Mouse (Mus musculus) heart, embryonic 13.5 days (tissue): ENCODE results near the gene Zscan2. TPM values are rescaled to one million over a fixed set of nuclear protein-coding genes. Genes with fewer than 3 reads are reported as not detected.

Experiments
- ATAC-seq: fragments of 200-750 bp; cut with Nextera tagmentation; 2 replicates; pipeline ENCODE4 v1.8.0; 2017; ENCODE audit warnings: moderate TSS enrichment; ENCODE audit not compliant: insufficient number of reproducible peaks, low FRiP score, low TSS enrichment; ENCODE audit errors: extremely low read depth
- H3K27ac ChIP-seq: fragments of 300-500 bp; sonication (generic); replicated peaks from 2 replicates; pipeline ENCODE4 v1.5.1; 2015; ENCODE audit warnings: moderate library complexity, mild to moderate bottlenecking, inconsistent platforms
- H3K27me3 ChIP-seq: fragments of 300-500 bp; sonication (generic); replicated peaks from 2 replicates; pipeline ENCODE4 v1.6.1; 2015; ENCODE audit warnings: mild to moderate bottlenecking, inconsistent platforms
- H3K36me3 ChIP-seq: fragments of 300-500 bp; sonication (generic); 2 replicates; pipeline ENCODE4 v1.6.1; 2015; ENCODE audit warnings: mild to moderate bottlenecking, inconsistent platforms
- H3K4me1 ChIP-seq: fragments of 300-500 bp; sonication (generic); 2 replicates; pipeline ENCODE4 v1.6.1; 2015; ENCODE audit warnings: inconsistent platforms
- H3K4me2 ChIP-seq: fragments of 300-500 bp; sonication (generic); 2 replicates; pipeline ENCODE4 v1.6.1; 2015; ENCODE audit warnings: inconsistent platforms, mild to moderate bottlenecking, moderate library complexity
- H3K4me3 ChIP-seq: fragments of 300-500 bp; sonication (generic); 2 replicates; pipeline ENCODE4 v1.5.1; 2015; ENCODE audit warnings: moderate library complexity, mild to moderate bottlenecking, inconsistent platforms
- H3K9ac ChIP-seq: fragments of 300-500 bp; sonication (generic); 2 replicates; pipeline ENCODE4 v1.6.1; 2015; ENCODE audit warnings: inconsistent platforms, mild to moderate bottlenecking, moderate library complexity
- H3K9me3 ChIP-seq: fragments of 300-500 bp; sonication (generic); 2 replicates; pipeline ENCODE4 v1.6.1; 2016; ENCODE audit warnings: inconsistent platforms
- WGBS: fragments of 180-500 bp; shearing (Covaris S2); methylation state at CpG from one replicate; pipeline ENCODE4 v1.1.7; 2015; ENCODE audit warnings: mixed read lengths; 5-methylcytosine and 5-hydroxymethylcytosine counted together
- polyA plus RNA-seq: library from polyadenylated mRNA; unstranded; fragments of >200 nt; fragmentation: Nextera tagmentation; extraction: Ambion mirVana; gene quantifications from 2 replicates; pipeline ENCODE4 v1.2.1, GENCODE M21; 2015

Gene Zscan2
- polyA plus RNA-seq, 1 experiment from 2014 or later: 1.9 TPM

DNA sequence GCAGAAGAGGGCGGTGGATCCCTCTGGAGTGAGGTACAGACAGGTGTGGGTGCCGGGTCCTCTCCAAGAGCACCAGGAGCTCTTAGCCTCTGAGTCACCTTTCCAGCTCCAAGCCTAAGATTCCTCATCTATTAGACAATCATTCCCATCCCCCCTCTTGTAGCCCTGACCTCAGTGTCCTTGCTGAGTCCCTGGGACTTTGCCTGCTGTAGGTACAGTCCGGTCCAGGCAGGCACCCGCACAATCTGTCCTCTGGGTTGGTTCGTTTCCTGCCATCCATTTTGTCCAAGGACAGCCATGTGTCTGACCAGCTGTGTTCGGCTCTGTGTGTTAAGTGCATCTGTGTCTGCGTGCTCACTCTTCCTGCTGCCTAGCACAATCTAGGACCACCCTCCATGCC, 27.9 kb downstream of the Zscan2 start:
- no peak overlapping the region for H3K4me3 ChIP-seq
- peak overlapping the region; percentile 74 for H3K27ac ChIP-seq
- H3K4me2 ChIP-seq: no peak overlapping the region
- ATAC-seq: no peak
- H3K9ac ChIP-seq: 0 out of 2 replicates have a peak overlapping the region, but pooled peaks have one; percentile 38
- peaks cover 17% of the 10 kb centered on the region for H3K4me1 ChIP-seq
- no peaks in the 10 kb centered on the region for H3K9me3 ChIP-seq
- H3K27me3 ChIP-seq: no peaks in the 10 kb centered on the region
- 65% methylated on average over 7 of the region's 7 CpGs for WGBS
- peaks cover 39% of the 10 kb centered on the region for H3K36me3 ChIP-seq

DNA sequence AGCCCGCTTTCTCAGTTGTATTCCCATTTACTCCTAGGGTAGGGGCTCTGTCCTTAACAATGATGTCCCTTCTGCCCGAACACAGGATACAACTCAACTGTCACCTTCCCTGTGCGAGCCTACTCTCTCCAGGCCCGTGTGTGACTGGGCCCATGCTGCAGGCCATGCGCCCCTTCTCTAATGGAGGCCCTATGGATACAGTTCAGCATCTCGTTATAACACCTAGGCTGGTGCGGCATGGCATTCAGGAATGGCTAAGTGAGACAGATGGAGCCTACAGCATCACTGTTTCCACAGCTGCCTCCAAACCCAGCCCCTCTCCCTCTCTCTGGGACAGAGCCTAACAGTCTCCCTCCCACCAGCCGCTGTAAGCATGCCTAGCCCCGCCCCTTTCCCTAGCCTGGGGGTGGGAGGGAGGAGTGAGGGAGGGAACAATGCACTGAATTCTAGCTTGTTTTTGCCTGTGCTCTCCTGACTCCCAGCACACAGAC, 28.3 kb downstream of the Zscan2 start:
- Histone ChIP-seq H3K4me2 (peak overlapping the region; percentile 2; the same call in 1 of the 2 replicates), H3K9ac (0 out of 2 replicates have a peak overlapping the region, but pooled peaks have one; percentile 38), H3K9me3 (no peaks in the 10 kb centered on the region), H3K27ac (peak overlapping the region; percentile 74), H3K4me1 (peaks cover 17% of the 10 kb centered on the region), H3K36me3 (peaks cover 43% of the 10 kb centered on the region), H3K27me3 (no peaks in the 10 kb centered on the region), H3K4me3 (no peak overlapping the region)
- WGBS: 43% methylated on average over 9 of the region's 9 CpGs
- ATAC-seq: peak; percentile 65; the same call in 1 of the 2 replicates

DNA sequence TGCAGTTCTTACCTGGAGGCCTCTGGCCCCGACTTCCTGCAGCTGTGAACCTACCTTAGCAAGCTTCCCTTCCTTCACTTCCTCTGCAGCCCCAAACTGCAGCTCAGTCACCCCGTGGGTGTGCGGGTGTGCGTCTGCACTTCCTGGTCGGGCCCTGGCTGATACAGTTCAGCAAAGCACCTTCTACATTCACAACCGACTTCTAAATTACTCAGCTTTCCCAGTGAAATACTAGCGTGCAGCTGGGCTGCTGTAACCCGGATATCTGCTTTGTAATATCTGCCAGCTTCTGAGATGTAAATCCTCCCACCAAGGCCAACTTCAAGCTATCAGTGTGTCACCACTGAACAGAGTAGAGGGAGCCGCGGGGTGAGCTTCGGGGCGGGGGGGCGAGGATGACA, 29.1 kb downstream of the Zscan2 start:
- 71% methylated on average over 13 of the region's 13 CpGs for WGBS
- Histone ChIP-seq H3K27ac (peak overlapping the region; percentile 74), H3K4me3 (no peak overlapping the region), H3K9me3 (no peaks in the 10 kb centered on the region), H3K27me3 (no peaks in the 10 kb centered on the region), H3K36me3 (peaks cover 51% of the 10 kb centered on the region), H3K4me1 (peaks cover 17% of the 10 kb centered on the region), H3K9ac (peak overlapping the region; percentile 62), H3K4me2 (no peak overlapping the region)
- no peak for ATAC-seq

DNA sequence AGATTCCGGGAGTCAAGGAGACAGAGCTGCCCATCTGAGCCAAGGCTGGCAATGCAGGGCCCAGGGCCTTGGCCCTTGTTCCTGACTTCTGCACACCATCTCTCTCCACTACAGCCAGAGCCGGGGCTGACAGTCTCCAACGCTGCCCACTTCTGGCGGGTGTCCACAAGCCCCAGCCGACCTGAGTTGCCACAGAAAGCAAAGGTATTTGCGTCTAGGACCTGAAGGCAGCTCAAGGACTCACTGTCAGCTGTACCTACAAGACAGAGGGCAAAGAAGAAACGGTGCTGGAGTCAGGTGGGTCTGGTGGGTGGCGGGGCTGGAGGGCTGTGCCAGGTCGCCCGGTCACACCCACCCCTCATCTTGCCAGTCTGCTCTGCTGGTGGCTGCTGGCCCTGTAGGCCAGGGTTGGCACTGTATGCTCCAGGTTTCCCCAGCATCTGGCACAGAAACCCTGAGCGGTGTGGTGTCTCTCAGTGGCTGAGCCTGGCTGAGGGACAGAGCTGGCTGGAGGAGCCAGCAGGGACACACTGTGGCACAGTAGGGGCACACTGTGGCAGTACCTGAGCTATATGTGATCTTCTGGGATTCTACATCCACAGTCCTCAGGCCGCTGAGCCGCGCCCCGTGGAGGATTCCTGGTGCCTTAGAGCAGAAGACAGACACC, 32.5 kb downstream of the Zscan2 start:
- Histone ChIP-seq H3K4me2 (no peak overlapping the region), H3K27me3 (no peaks in the 10 kb centered on the region), H3K9ac (0 out of 2 replicates have a peak overlapping the region, but pooled peaks have one; percentile 50), H3K27ac (0 out of 2 replicates have a peak overlapping the region, but pooled peaks have one; percentile 8), H3K4me1 (peaks cover 17% of the 10 kb centered on the region), H3K36me3 (peaks cover 82% of the 10 kb centered on the region), H3K4me3 (no peak overlapping the region), H3K9me3 (no peaks in the 10 kb centered on the region)
- WGBS: 86% methylated on average over 15 of the region's 15 CpGs
- ATAC-seq: no peak

DNA sequence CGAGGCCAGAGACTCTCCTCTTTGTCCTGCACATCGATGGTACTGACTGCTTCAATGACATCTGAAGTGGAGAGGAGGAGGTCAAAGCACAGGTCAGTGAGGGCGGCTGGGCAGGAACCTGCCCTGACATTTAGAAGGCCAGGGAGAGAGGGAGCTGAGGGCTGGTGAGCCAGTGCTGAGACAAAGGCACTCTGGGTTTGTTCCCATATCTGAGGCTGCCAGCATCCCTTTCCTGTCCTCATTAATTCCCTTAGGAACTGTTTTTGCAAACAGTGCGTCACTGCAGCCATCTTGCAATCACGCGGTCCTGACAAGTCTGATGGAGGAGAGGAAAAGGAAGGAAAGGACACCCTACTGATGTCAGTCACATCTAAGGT, 33.0 kb downstream of the Zscan2 start:
- H3K27ac ChIP-seq: peak overlapping the region; percentile 8; the same call in 1 of the 2 replicates
- H3K4me2 ChIP-seq: no peak overlapping the region
- peaks cover 87% of the 10 kb centered on the region for H3K36me3 ChIP-seq
- WGBS: 65% methylated on average over 6 of the region's 6 CpGs
- H3K27me3 ChIP-seq: no peaks in the 10 kb centered on the region
- H3K9ac ChIP-seq: 0 out of 2 replicates have a peak overlapping the region, but pooled peaks have one; percentile 50
- H3K4me3 ChIP-seq: no peak overlapping the region
- H3K4me1 ChIP-seq: peaks cover 13% of the 10 kb centered on the region
- ATAC-seq: no peak
- no peaks in the 10 kb centered on the region for H3K9me3 ChIP-seq

DNA sequence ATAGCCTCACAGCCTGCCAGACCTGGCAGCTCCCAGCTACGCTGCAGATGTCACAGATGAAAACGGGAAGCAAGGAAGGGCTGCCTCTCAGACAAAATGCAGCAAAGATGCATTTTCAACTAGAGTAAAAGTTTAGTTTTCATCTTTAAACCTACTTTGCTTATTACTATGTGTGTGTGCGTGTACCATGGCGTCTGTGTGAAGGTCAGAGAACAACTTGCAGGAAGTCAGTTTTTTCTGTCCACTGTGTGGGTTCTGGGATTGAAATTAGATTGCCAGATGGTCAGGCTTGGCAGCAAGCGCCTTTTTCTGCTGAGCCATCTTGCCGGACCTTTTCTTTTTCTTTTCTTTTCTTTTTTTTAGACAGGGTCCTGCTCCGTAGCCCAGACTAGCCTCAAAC, 33.5 kb downstream of the Zscan2 start:
- no peak for ATAC-seq

DNA sequence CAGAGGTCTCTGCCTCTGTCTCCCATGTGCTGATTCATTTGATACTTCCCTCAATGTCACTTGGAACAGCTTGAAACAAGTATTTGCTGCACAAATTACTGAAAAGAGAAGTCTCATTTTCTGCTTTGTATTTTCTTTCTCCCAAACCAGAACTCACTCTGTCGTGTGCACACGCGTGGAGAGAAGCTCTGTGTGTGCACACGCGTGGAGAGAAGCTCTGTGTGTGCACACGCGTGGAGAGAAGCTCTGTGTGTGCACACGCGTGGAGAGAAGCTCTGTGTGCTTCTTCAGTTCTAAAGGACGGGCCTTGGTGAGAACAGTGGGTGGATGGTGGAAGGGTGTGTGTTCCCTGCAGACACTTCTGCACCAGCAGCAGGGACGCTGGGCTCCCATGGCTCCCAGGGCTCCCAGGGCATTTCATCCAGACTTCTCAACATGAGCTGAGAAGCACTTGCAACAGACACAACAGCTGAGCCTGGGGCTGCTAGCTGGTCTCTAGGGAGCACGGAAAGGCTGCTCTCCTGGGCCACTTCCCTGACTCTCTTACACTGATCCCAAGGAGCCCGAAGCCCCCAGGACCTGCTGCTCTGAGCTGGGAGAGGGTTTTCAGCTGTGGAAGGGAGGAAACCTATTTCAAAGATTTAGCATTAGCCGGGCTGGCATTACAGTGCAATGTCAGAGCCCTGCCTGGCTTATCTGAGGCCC, 34.2 kb downstream of the Zscan2 start:
- Histone ChIP-seq H3K4me3 (no peak overlapping the region), H3K27ac (no peak overlapping the region), H3K4me2 (no peak overlapping the region), H3K9me3 (no peaks in the 10 kb centered on the region), H3K4me1 (peaks cover 4% of the 10 kb centered on the region), H3K36me3 (peaks cover 87% of the 10 kb centered on the region), H3K9ac (no peak overlapping the region), H3K27me3 (no peaks in the 10 kb centered on the region)
- WGBS: 92% methylated on average over 14 of the region's 14 CpGs
- ATAC-seq: no peak

More for the DNA sequence above, 33.5 kb downstream of the Zscan2 start:
- Histone ChIP-seq H3K9ac (no peak overlapping the region), H3K27me3 (no peaks in the 10 kb centered on the region), H3K4me1 (peaks cover 9% of the 10 kb centered on the region), H3K9me3 (no peaks in the 10 kb centered on the region), H3K36me3 (peaks cover 90% of the 10 kb centered on the region), H3K4me2 (no peak overlapping the region), H3K4me3 (no peak overlapping the region), H3K27ac (no peak overlapping the region; the same call in 1 of the 2 replicates)
- WGBS: 80% methylated on average over 7 of the region's 7 CpGs

DNA sequence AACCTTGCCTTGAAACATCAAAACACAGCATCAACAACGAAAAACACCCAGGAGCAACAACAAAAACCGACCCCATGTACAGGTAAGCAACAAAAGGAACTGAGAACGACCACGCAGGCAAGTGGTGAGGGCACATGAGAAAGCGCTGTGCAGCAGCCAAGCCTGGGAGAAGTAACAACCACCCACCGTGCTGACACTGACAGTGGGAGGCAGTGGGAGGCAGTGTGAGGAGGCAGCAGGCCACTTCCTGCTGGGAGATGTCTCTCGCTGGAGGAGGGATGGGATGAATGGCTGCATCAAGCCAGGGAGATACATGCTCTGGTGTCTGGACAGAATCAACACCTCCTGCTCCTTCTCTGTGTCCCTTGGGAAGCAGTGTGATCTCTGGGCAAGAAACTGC, 36.4 kb downstream of the Zscan2 start:
- Histone ChIP-seq H3K9me3 (no peaks in the 10 kb centered on the region), H3K9ac (no peak overlapping the region), H3K4me3 (no peak overlapping the region), H3K4me1 (peaks cover 17% of the 10 kb centered on the region), H3K27me3 (no peaks in the 10 kb centered on the region), H3K27ac (no peak overlapping the region), H3K36me3 (peaks cover 66% of the 10 kb centered on the region), H3K4me2 (no peak overlapping the region)
- WGBS: 76% methylated on average over 7 of the region's 7 CpGs
- ATAC-seq: no peak

DNA sequence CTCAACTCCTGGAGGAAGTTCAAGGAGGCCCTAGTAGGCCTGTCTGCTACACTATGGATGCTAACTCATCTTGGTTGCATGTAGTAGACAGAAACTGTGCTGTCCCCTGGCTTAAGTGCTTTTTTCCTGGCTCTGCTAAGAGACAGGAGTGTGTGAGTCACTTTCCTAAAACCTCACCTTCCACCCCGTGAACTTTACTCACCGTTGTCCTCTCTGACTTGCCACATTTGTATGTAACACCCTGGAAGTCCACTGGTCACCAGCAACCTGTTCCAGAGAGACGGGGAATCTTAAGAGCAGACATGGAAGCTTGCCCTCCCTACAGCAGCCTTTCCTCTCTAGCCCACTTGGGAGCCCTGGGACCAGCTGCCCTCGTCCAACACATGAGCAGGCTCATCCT, 37.0 kb downstream of the Zscan2 start:
- Histone ChIP-seq H3K4me1 (peaks cover 17% of the 10 kb centered on the region), H3K27me3 (no peaks in the 10 kb centered on the region), H3K9ac (no peak overlapping the region), H3K4me2 (no peak overlapping the region), H3K4me3 (no peak overlapping the region), H3K36me3 (peaks cover 61% of the 10 kb centered on the region), H3K27ac (no peak overlapping the region), H3K9me3 (no peaks in the 10 kb centered on the region)
- no peak for ATAC-seq
- 89% methylated on average over 4 of the region's 4 CpGs for WGBS

DNA sequence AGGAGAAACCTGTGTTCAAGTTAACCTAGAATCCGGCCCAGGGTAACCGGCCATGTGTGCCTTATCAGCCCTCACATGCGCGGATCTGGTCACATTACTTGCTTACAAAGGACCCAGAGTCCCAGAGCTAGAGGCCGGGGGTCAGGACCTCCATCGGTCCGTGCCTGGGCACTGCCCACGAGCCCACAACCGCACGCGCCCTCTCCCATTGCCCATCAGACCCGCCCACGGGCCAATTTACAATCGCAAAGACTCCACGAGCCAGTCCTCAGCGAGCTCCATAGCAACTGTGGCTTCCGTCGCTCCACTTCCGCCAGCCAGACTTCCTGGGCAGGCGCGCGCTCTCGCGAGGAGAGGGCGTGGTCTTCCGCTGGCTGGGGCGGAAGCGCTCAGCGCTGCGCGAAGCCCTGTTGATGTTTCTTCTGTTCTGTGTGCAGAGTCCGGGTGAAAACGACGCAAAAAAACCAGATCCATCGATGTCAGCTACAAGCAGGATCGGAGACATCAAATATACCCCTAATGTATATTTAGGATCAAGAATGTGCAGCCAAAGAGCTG, 40.3 kb downstream of the Zscan2 start, which contains the start of gene Wdr73:
TSS of gene Wdr73 (minus strand) at position 326 of the 558 bp plus-strand sequence.
- Histone ChIP-seq H3K9me3 (no peaks in the 10 kb centered on the region), H3K4me3 (peak within 1 kb of the TSS; percentile 74), H3K27ac (peak within 1 kb of the TSS; percentile 74), H3K4me2 (peak within 1 kb of the TSS; percentile 86), H3K4me1 (peaks cover 30% of the 10 kb centered on the region), H3K36me3 (peaks cover 30% of the 10 kb centered on the region), H3K9ac (peak within 1 kb of the TSS; percentile 85), H3K27me3 (peaks cover 9% of the 10 kb centered on the region; the same call in 1 of the 2 replicates)
- under 1% methylated on average over 36 of the region's 36 CpGs for WGBS
- ATAC-seq: peak; percentile 76
